12 mouse cellular contexts compared by ENCODE assay signal in genomic region chr12:110478601-110479008, GRCm38 (mm10). TPM values are rescaled to one million over a fixed set of nuclear protein-coding genes. Genes with fewer than 3 reads are reported as not detected.
A peak's percentile ranks its signal among the peaks of the same experiment; 100 is the strongest.
DNase-seq lines count a peak whose midpoint lies in the region; TF ChIP-seq lines count a peak whose summit lies in the region.
"Had no signal": no experiment of that assay in that cellular context is flagged by ENCODE, and none has a peak within 500 bp of the region (broad histone marks: within the 10 kb centered on the region; RNA-seq: fewer than 3 reads in every experiment).

No protein-coding gene starts in this region.

- H3K27me3 ChIP-seq in heart, embryonic 10.5 days (ENCODE audit: insufficient read depth, poor library complexity, severe bottlenecking), result no peaks in the 10 kb centered on the region
- H3K27me3 ChIP-seq in ES-Bruce4 (ENCODE audit: control insufficient read depth, insufficient read depth, low read length, poor library complexity, severe bottlenecking), result no peaks in the 10 kb centered on the region
- H3K27me3 ChIP-seq: hindbrain, embryonic 13.5 days; limb, embryonic 15.5 days; midbrain, embryonic 12.5 days had no signal

- H3K36me3 ChIP-seq in heart, embryonic 10.5 days, result peaks cover 19% of the 10 kb centered on the region
- H3K36me3 ChIP-seq in ES-Bruce4 (ENCODE audit: control insufficient read depth, insufficient read depth, low read length, poor library complexity, severe bottlenecking), result no peaks in the 10 kb centered on the region

- WGBS in heart, embryonic 10.5 days, result 78% methylated on average over 9 of the region's 9 CpGs

- H3K9ac ChIP-seq in ES-Bruce4 (ENCODE audit: low read depth, poor library complexity, severe bottlenecking), result 0 out of 2 replicates have a peak overlapping the region, but pooled peaks have one; percentile 22
- H3K9ac ChIP-seq: hindbrain, embryonic 13.5 days; limb, embryonic 15.5 days; midbrain, embryonic 12.5 days had no signal

- H3K27ac ChIP-seq in heart, embryonic 10.5 days, result peak overlapping the region; percentile 42
- peak overlapping the region; percentile 14 for H3K27ac ChIP-seq in ES-Bruce4 (ENCODE audit: insufficient read depth, low read length)
- H3K27ac ChIP-seq: hindbrain, embryonic 13.5 days; limb, embryonic 15.5 days; midbrain, embryonic 12.5 days had no signal

- intact Hi-C loops in heart, postnatal 25 days (cut with DNase I), result no loop called here
- intact Hi-C loops in left cerebral cortex, postnatal 25 days (cut with DNase I), result no loop called here

- no peak for DNase-seq in heart, embryonic 10.5 days (ENCODE audit: low spot score)
- no peak for DNase-seq in heart, postnatal 25 days (ENCODE audit: low spot score)
- DNase-seq in CD4-positive, CD25-positive, alpha-beta regulatory T cell, adult 2 months (ENCODE audit: low read depth, low spot score), result peak; percentile 54
- DNase-seq in naive thymus-derived CD4-positive, alpha-beta T cell, adult 2 months (ENCODE audit: low read depth), result peak; percentile 71
- DNase-seq in spleen, postnatal 10 days (ENCODE audit: low spot score in 2 of 2), result no peak
- no peak for DNase-seq in left cerebral cortex, postnatal 25 days (ENCODE audit: low spot score in 2 of 2)
- DNase-seq: retina, postnatal 1 day had no signal

- H3K4me3 ChIP-seq in heart, embryonic 10.5 days, result no peak overlapping the region
- H3K4me3 ChIP-seq in ES-Bruce4 (ENCODE audit: low read depth, low read length), result no peak overlapping the region
- H3K4me3 ChIP-seq: hindbrain, embryonic 13.5 days; limb, embryonic 15.5 days; midbrain, embryonic 12.5 days had no signal

- no peak for TF ChIP-seq EP300 in ES-Bruce4 (IDR thresholded peaks at IDR 0.05; ENCODE audit: insufficient read depth, low read depth, low read length)

- TF ChIP-seq POLR2A in ES-Bruce4 (IDR thresholded peaks at IDR 0.05; ENCODE audit: insufficient read depth, low read length), result no peak

- peaks cover 32% of the 10 kb centered on the region for H3K4me1 ChIP-seq in heart, embryonic 10.5 days
- peaks cover 17% of the 10 kb centered on the region for H3K4me1 ChIP-seq in ES-Bruce4 (ENCODE audit: control insufficient read depth, insufficient read depth, low read length)

- no peak for TF ChIP-seq CTCF in ES-Bruce4 (IDR thresholded peaks at IDR 0.05; ENCODE audit: low read depth, low read length)

- no peaks in the 10 kb centered on the region for H3K9me3 ChIP-seq in heart, embryonic 10.5 days
- no peaks in the 10 kb centered on the region for H3K9me3 ChIP-seq in ES-Bruce4 (replicated peaks; ENCODE audit: control insufficient read depth, insufficient read depth, low read length, poor library complexity, severe bottlenecking)
- H3K9me3 ChIP-seq: G1E; hindbrain, embryonic 13.5 days; limb, embryonic 15.5 days; midbrain, embryonic 12.5 days had no signal

RNA-seq across cellular contexts. Expression of gene Ppp2r5c, which starts 31.7 kb away (rescaled TPM):
- polyA plus RNA-seq in heart, embryonic 10.5 days (2016; fragmentation: Nextera tagmentation; extraction: Ambion mirVana), result 136 and 146 TPM in 2 replicates
- 10 to 100 TPM; 90.4 to 91.5 TPM for total RNA-seq in heart, postnatal 25 days (2021)
- polyA plus RNA-seq in ES-Bruce4 (2011; ENCODE audit: insufficient read depth, insufficient read length, low read depth, missing spikeins), result 223 and 224 TPM in 2 replicates
- total RNA-seq in left cerebral cortex, postnatal 25 days (2021), result 100 to 1,000 TPM; 263 to 265 TPM

Comparison
In these comparisons a context has a peak if more than half of its experiments do, and no peak if none do; other contexts are left out.
1. DNase-seq: peak in CD4-positive, CD25-positive, alpha-beta regulatory T cell, adult 2 months (single experiment) and naive thymus-derived CD4-positive, alpha-beta T cell, adult 2 months (single experiment); none in heart, embryonic 10.5 days (single experiment), heart, postnatal 25 days (single experiment), spleen, postnatal 10 days (0 of 2) and left cerebral cortex, postnatal 25 days (0 of 2).